Mouse (Mus musculus): ENCODE measurements around the gene Cdrt4.

GRCm38 (mm10) chr11:62977176-62977575 lies 26.2 kb downstream of the Cdrt4 start:
- no peak for TF ChIP-seq CTCF (IDR thresholded peaks at IDR 0.05; ENCODE audit: control insufficient read depth, insufficient read depth, low read length)
- no peak for TF ChIP-seq POLR2A (IDR thresholded peaks at IDR 0.05; ENCODE audit: borderline replicate concordance, control insufficient read depth, low read depth, low read length)
